Mouse (Mus musculus) forebrain, embryonic 10.5 days (tissue): ENCODE results near the gene Hip1r. TPM values are rescaled to one million over a fixed set of nuclear protein-coding genes. Genes with fewer than 3 reads are reported as not detected.
"Not testable (repeated sequence)": the region's sequence is repeated elsewhere in the genome, so short reads cannot be mapped to it uniquely, and the experiment has no call there.

Source experiments
- DNase-seq: peaks from one replicate; pipeline ENCODE4 v3.0.0-alpha.2; 2017; ENCODE audit warnings: low spot score; ENCODE audit errors: extremely low spot score
- H3K27ac ChIP-seq: fragments of 300-500 bp; sonication (generic); 2 replicates; pipeline ENCODE4 v1.5.1; 2016; ENCODE audit warnings: mild to moderate bottlenecking
- H3K27me3 ChIP-seq: fragments of 300-500 bp; sonication (generic); 2 replicates; pipeline ENCODE4 v1.6.1; 2016; ENCODE audit warnings: mild to moderate bottlenecking; ENCODE audit not compliant: poor library complexity, severe bottlenecking
- H3K36me3 ChIP-seq: fragments of 300-500 bp; sonication (generic); replicated peaks from 2 replicates; pipeline ENCODE4 v1.6.1; 2016; ENCODE audit warnings: mild to moderate bottlenecking, moderate library complexity
- H3K4me1 ChIP-seq: fragments of 300-500 bp; sonication (generic); 2 replicates; pipeline ENCODE4 v1.6.1; 2016
- H3K4me3 ChIP-seq: fragments of 300-500 bp; sonication (generic); 2 replicates; pipeline ENCODE4 v1.5.1; 2016; ENCODE audit warnings: mild to moderate bottlenecking, moderate library complexity
- H3K9me3 ChIP-seq: fragments of 300-500 bp; sonication (generic); 2 replicates; pipeline ENCODE4 v1.6.1; 2016; ENCODE audit warnings: mild to moderate bottlenecking, moderate library complexity
- WGBS: fragments of 180-500 bp; shearing (Covaris S2); methylation state at CpG from one replicate; pipeline ENCODE4 v1.1.7; 2016; 5-methylcytosine and 5-hydroxymethylcytosine counted together
- polyA plus RNA-seq: library from polyadenylated mRNA; unstranded; fragments of >200 nt; fragmentation: Nextera tagmentation; extraction: Ambion mirVana; gene quantifications from 2 replicates; pipeline ENCODE4 v1.2.1, GENCODE M21; 2016

Gene Hip1r
- polyA plus RNA-seq, 1 experiment from 2014 or later, result 7.7 TPM

DNA sequence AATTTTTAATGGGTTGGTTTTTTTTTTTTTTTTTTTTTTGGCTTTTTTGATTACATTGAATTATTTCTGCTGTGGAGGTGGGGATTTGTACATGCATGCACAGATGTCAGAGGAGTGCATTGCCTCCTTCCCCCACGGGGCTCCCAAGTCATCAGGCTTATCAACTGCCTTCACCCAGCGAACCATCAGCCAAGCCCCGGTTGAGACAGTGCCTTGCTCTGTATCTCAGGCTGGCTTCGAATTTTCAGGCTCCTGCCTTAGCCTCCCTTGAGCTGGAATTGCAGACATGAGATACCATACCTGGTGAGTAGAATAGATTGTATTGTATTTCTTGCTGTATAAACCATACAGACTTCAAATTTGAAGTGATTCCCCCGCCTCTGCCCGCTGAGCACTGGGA lies 66.2 kb downstream of the Hip1r start:
- Histone ChIP-seq H3K36me3 (no peaks in the 10 kb centered on the region), H3K4me3 (no peak overlapping the region), H3K9me3 (no peaks in the 10 kb centered on the region), H3K4me1 (peaks cover 39% of the 10 kb centered on the region), H3K27me3 (no peaks in the 10 kb centered on the region), H3K27ac (no peak overlapping the region)
- WGBS, result 87% methylated on average over 6 of the region's 6 CpGs
- no peak for DNase-seq

DNA sequence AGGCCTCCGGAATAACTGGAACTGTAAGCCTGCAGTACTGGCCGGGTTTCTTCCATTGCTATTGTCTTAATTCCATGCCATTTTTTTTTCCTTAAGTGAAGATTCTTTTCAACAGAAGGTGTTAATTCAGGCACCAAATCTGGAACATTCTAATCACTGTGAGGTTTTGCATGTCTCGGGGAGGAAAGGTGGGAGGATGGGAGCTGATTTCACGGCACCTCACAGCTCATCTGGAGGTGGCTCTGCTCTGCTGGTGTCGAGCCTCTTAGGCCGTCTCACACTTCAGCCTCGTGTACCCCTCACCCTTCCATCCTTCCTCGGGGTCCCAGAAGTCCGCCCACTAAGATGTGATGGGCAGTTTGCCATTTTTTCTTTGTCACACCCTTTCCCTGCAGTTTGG lies 67.7 kb downstream of the Hip1r start:
- Histone ChIP-seq H3K9me3 (no peaks in the 10 kb centered on the region), H3K36me3 (no peaks in the 10 kb centered on the region), H3K4me1 (peaks cover 48% of the 10 kb centered on the region), H3K4me3 (no peak overlapping the region), H3K27ac (peak overlapping the region; percentile 44; the same call in 1 of the 2 replicates), H3K27me3 (no peaks in the 10 kb centered on the region)
- WGBS, result 89% methylated on average over 9 of the region's 9 CpGs
- DNase-seq, result no peak

DNA sequence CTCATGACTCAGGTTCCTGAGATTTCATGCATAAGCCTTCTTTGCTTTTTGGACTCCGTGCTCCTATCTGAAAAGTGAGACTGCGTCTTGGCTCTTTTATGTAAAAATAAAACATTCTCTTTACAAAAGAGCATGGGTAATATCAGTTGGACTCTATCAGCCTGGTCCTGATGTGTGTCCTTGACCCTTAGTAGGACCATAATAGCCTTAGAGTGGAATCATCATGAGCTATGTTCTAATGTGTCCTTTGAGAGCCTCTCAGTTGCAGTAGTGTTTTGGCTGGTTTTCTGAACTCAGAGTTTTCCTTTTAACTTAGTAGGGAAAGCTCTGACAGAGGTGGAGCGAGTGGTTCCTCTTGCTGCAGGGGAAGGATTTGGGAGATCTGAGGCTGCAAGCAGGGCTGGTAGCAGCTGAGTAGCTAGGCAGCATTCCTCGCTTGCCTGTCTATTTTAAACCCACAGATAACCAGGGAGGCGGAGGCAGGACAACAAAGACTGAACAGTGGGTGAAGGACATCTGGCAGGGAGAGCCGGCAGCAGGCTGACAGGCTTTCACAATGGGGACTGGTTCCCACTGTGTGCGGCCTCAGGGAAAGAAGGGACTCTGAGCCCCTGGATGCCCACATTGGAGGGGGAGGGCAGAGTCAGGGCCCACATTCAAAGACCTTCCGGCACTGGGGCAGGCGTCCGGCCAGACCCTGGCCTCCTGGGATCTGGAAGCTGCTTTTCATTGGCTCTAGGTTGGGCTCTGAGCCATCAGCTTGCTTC lies 70.0 kb downstream of the Hip1r start:
- Histone ChIP-seq H3K27me3 (no peaks in the 10 kb centered on the region), H3K27ac (peak overlapping the region; percentile 87), H3K4me1 (peaks cover 38% of the 10 kb centered on the region), H3K4me3 (peak overlapping the region; percentile 21), H3K36me3 (no peaks in the 10 kb centered on the region), H3K9me3 (no peaks in the 10 kb centered on the region)
- WGBS, result 24% methylated on average over 10 of the region's 10 CpGs
- DNase-seq, result peak; percentile 73

DNA sequence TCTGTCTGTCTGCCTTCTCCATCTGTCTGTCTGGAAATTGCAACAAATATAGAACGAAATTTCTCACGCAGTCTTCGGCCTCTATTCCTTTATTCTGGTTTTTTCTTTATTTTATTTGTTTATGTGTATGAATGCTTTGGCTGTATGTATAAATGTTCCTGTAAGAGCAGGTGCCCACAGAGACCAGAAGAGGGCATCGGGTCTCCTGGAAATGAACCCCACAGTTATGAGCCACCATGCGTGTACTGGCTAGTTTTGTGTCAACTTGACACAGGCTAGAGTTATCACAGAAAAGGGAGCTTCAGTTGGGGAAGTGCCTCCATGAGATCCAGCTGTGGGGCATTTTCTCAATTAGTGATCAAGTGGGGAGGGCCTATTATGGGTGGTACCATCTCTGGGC lies 70.6 kb downstream of the Hip1r start:
- no peaks in the 10 kb centered on the region for H3K36me3 ChIP-seq
- DNase-seq, result no peak
- peak overlapping the region; percentile 87 for H3K27ac ChIP-seq
- no peaks in the 10 kb centered on the region for H3K9me3 ChIP-seq
- peak overlapping the region; percentile 21; the same call in 1 of the 2 replicates for H3K4me3 ChIP-seq
- H3K4me1 ChIP-seq, result peaks cover 38% of the 10 kb centered on the region
- no peaks in the 10 kb centered on the region for H3K27me3 ChIP-seq
- 86% methylated on average over 5 of the region's 5 CpGs for WGBS

DNA sequence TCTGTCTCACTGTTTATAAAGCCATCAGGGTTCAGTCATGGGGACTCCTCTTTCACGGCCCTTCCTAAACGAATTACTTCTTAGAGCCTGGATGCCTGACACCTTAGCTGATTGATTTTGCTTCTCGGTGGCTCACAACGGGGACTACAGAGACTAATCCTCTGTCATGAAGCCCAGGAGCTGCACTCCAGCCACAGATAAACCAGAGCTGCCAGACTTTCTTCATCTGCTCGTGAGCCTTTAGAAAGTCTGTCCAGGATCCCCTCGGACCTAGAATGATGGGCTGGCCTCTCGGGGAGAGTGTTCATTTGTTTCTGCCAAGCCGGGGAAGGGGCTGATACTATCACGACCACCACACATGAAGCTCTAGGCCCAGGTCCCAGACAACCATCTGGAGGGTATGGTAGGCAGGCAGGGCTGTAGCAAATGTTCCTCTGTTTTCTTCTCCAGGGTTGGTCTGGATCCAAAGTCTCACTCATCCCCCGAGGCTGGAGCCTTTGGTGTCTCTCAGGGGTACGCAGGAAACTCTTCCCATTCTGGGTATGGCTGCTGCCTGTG lies 72.1 kb downstream of the Hip1r start:
- no peak overlapping the region for H3K4me3 ChIP-seq
- no peaks in the 10 kb centered on the region for H3K36me3 ChIP-seq
- H3K9me3 ChIP-seq, result no peaks in the 10 kb centered on the region
- DNase-seq, result no peak
- 46% methylated on average over 11 of the region's 11 CpGs for WGBS
- H3K27ac ChIP-seq, result peak overlapping the region; percentile 66
- no peaks in the 10 kb centered on the region for H3K27me3 ChIP-seq
- peaks cover 51% of the 10 kb centered on the region for H3K4me1 ChIP-seq

DNA sequence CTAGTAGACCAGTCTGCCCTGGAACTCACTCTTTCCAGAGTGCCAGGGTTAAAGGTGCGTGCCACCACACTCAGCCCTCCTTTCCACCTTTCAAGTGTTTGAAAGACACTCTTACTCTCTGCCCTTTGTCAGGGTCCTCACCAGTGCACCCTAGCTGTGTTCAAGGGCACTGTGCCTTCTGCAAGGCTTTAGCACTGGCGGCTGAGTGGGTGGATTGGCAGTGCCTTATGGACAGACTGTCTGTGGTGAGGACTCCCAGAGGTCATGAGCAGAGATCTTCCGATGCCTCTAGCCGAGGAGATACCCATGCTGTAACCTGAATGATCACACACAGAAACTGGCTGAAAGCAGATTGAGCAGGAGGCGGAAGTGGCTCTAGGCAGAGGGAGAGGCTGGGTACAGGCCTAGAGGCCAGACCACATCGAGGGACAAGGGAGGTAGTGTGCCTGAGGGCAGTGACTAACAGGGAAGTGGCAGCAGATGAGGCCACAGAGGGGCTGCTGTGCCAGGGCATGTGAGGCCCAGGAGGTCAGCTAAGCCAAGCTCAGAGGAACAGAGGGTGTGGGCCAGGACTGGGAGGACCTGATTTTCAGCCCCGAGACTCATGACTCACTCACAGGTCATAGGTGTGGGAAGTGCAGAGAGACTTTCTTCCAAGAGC lies 73.4 kb downstream of the Hip1r start:
- Histone ChIP-seq H3K4me1 (peaks cover 55% of the 10 kb centered on the region), H3K4me3 (no peak overlapping the region), H3K27me3 (no peaks in the 10 kb centered on the region), H3K9me3 (no peaks in the 10 kb centered on the region), H3K36me3 (no peaks in the 10 kb centered on the region), H3K27ac (no peak overlapping the region)
- DNase-seq, result no peak
- WGBS, result 81% methylated on average over 7 of the region's 7 CpGs

DNA sequence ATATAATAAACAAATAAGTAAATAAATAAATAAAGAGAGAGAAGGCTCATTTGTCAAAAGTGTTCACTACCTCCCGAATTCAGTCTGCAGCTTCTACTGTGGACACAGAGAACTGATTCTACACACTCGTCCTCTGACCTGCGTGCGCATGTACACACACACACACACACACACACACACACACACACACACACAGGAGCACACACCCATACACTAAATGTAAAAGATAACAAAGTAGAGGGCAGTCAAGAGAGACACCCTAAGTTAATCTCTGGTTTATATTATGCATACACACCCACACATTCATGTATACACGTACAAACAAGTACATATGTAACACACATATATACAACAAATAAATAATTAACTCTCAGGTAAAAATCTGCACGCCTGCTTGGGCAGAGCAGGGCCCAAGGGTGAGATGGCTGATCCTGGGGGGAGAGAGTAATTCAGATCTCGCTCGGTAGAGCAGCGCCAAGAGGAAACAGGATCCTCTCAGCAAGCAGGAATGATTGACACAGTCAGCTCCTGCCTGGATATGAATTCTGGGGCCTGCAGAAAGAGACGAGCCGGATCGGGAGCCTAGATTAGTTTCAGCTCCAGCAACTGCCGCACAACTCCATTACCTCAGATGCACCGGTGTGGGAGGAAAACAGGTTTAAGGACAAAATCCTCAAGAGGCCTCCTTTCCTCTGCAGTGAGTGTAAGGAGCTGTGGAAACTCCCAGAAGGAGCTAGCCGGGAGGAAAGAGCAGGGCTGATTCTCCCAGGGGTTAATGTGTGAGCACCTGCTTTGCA lies 76.0 kb downstream of the Hip1r start:
- Histone ChIP-seq H3K27me3 (no peaks in the 10 kb centered on the region), H3K4me1 (peaks cover 36% of the 10 kb centered on the region), H3K9me3 (no peaks in the 10 kb centered on the region), H3K36me3 (no peaks in the 10 kb centered on the region), H3K4me3 (no peak overlapping the region), H3K27ac (peak overlapping the region; percentile 74)
- 76% methylated on average over 15 of the region's 15 CpGs for WGBS
- no peak for DNase-seq

DNA sequence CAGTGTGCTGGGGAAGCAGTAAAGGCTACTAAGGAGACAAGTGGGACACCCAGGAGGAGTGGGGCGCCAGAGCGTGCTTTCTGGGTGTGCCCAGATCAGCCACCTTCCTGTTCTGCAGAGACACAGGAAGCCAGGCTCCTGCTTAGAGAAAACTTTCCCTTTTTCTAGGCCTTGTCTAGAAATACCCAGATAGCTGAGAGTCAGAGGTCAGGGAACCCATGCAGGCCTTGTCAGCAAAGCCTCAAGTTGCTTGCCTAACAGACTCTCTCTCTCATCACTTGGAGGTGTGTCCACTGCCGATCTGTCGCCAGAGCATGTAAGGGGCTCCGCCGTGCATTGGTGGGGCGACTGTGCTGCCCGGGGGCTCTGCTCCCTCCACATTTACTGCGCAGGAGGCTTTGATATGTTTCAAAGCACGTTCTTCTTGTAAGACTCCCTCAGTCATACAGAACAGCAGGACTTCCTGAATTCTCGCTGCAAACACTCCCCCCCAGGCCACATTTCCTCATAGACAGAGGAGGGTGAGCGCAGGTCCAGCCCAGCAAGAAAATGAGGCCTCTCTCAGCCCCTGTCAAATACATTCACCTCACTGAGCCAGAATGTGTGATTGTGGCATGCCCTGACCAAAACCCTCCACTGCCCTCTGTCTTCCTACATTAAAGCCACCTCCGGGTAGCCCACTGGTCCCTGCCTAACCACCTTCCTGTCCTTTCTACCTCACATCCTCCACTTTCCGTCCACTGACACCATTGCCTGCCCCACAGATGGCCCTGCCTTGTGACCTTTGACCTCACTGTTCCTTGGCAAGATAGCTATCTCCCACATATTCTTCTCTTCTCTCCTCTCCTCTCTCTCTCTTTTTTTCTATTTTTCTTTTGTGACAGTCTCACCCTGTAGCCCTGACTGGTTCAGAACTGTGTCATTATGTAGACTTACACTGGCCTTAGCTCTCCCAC lies 76.9 kb downstream of the Hip1r start:
- Histone ChIP-seq H3K4me1 (peaks cover 27% of the 10 kb centered on the region), H3K4me3 (no peak overlapping the region), H3K27ac (peak overlapping the region; percentile 74), H3K36me3 (no peaks in the 10 kb centered on the region), H3K27me3 (no peaks in the 10 kb centered on the region), H3K9me3 (no peaks in the 10 kb centered on the region)
- DNase-seq, result no peak
- WGBS, result 59% methylated on average over 14 of the region's 14 CpGs

DNA sequence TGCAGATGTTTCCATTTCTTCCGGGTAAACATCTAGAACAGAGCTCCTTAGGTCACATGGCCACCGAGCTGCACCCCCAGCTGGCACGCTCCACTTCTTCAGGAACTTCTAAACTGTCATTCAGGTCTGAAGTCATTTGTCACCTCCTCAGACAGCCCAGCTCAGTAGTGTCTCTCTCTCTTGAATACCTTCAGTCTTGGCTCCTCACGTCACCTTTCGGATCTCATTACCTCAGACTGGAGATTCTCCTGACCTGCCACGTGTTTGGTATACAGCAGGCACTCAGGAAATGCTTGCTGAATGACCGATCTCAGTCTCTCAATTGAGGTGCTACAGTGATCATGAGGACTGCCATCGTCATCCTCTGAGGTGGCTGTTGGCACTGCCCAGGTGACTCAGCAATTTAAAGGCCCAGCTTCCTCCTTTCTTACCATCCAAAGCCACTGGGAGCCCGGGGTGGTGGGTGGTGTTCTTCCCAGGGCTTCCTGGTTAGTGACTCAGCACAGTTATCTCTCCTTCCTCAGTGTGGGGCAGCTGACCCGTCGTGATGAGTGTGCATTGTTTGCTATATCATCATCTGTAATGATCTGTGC lies 78.6 kb downstream of the Hip1r start:
- Histone ChIP-seq H3K4me3 (no peak overlapping the region), H3K27ac (0 out of 2 replicates have a peak overlapping the region, but pooled peaks have one; percentile 40)
- no peak for DNase-seq

DNA sequence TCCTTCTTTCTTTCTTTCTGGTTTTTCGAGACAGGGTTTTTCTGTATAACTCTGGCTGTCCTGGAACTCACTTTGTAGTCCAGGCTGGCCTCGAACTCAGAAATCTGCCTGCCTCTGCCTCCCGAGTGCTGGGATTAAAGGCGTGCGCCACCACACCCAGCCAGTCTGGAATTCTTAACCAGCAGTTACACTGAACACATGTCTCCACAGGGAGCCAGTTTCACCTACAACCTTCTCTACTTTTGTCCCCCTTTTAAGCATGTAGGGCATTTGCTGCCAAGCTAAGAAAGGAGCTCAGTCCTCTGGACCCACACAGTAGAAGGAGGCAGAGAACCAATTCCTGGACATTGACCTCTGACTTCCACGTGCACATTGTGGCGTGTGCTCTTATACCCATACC lies 79.2 kb downstream of the Hip1r start:
- H3K36me3 ChIP-seq, DNase-seq, H3K27ac ChIP-seq, H3K27me3 ChIP-seq, H3K9me3 ChIP-seq, H3K4me3 ChIP-seq: not testable (repeated sequence)
- peaks cover 17% of the 10 kb centered on the region for H3K4me1 ChIP-seq
- WGBS, result 96% methylated on average over 7 of the region's 7 CpGs

More for the DNA sequence above, 78.6 kb downstream of the Hip1r start:
- Histone ChIP-seq H3K36me3 (no peaks in the 10 kb centered on the region), H3K9me3 (peaks cover 5% of the 10 kb centered on the region), H3K27me3 (no peaks in the 10 kb centered on the region), H3K4me1 (peaks cover 19% of the 10 kb centered on the region)
- WGBS, result 88% methylated on average over 11 of the region's 11 CpGs
